In genomic region chr2:96685328-96685727, GRCm38 (mm10) we compare ENCODE assay signal across 20 mouse cellular contexts.
A peak's percentile ranks its signal among the peaks of the same experiment; 100 is the strongest.
DNase-seq lines count a peak whose midpoint lies in the region; ATAC-seq lines count a peak whose summit lies in the region.
"Had no signal": no experiment of that assay in that cellular context is flagged by ENCODE, and none has a peak within 500 bp of the region (broad histone marks: within the 10 kb centered on the region; RNA-seq: fewer than 3 reads in every experiment).

No protein-coding gene starts in this region.

- DNase-seq in frontal cortex, postnatal 10 days (ENCODE audit: low spot score in 2 of 2): no peak
- DNase-seq in brain, adult 2 months (ENCODE audit: low read depth, low spot score): peak; percentile 45
- DNase-seq in telencephalon, adult 2 months (ENCODE audit: low read depth, low spot score): peak; percentile 59
- no peak for DNase-seq in cerebellum, adult 9-10 months
- no peak for DNase-seq in adrenal gland, postnatal 10 days
- DNase-seq: adrenal gland, adult 2 months; adrenal gland, adult 8-10 months; adrenal gland, postnatal 14 days; adrenal gland, postnatal 25 days; adrenal gland, postnatal 36 days; B cell, adult 2 months; cerebellum, adult 11 months; cerebellum, adult 11-12 months; cerebellum, adult 18-20 months; cerebellum, adult 2 months; cerebellum, adult 8-10 months had no signal

- ATAC-seq in frontal cortex, adult (ENCODE audit: low TSS enrichment): peak; percentile 97
- ATAC-seq: activated CD4-positive, CD25-positive, alpha-beta regulatory T cell, adult 4 months; CD4-positive, CD25-positive, alpha-beta regulatory T cell, adult 4 months; Patski had no signal

Comparison
In these comparisons a context has a peak if more than half of its experiments do, and no peak if none do; other contexts are left out.
1. DNase-seq: peak in brain, adult 2 months (single experiment) and telencephalon, adult 2 months (single experiment); none in frontal cortex, postnatal 10 days (0 of 2), cerebellum, adult 9-10 months (single experiment) and adrenal gland, postnatal 10 days (single experiment).